Mouse (Mus musculus) limb, embryonic 12.5 days (tissue): Measurements from ENCODE around the gene Irak2. TPM values are rescaled to one million over a fixed set of nuclear protein-coding genes. Genes with fewer than 3 reads are reported as not detected.
A peak's percentile ranks its signal among the peaks of the same experiment; 100 is the strongest.

Experiments
- ATAC-seq: fragments of 200-750 bp; cut with Nextera tagmentation; 2 replicates; pipeline ENCODE4 v1.8.0; 2017; ENCODE audit warnings: low read depth, moderate TSS enrichment; ENCODE audit not compliant: insufficient number of reproducible peaks, insufficient read depth, low FRiP score, low TSS enrichment
- H3K27ac ChIP-seq: fragments of 300-500 bp; sonication (generic); 2 replicates; pipeline ENCODE4 v1.5.1; 2016; ENCODE audit warnings: mild to moderate bottlenecking, moderate library complexity
- H3K27me3 ChIP-seq: fragments of 300-500 bp; sonication (generic); 2 replicates; pipeline ENCODE4 v1.6.1; 2016; ENCODE audit warnings: mild to moderate bottlenecking, moderate library complexity
- H3K36me3 ChIP-seq: fragments of 300-500 bp; sonication (generic); 2 replicates; pipeline ENCODE4 v1.6.1; 2016; ENCODE audit warnings: mild to moderate bottlenecking, moderate library complexity
- H3K4me1 ChIP-seq: fragments of 300-500 bp; sonication (generic); replicated peaks from 2 replicates; pipeline ENCODE4 v1.6.1; 2016
- H3K4me2 ChIP-seq: fragments of 300-500 bp; sonication (generic); 2 replicates; pipeline ENCODE4 v1.6.1; 2016; ENCODE audit warnings: mild to moderate bottlenecking, moderate library complexity
- H3K4me3 ChIP-seq: fragments of 300-500 bp; sonication (generic); replicated peaks from 2 replicates; pipeline ENCODE4 v1.5.1; 2016; ENCODE audit warnings: mild to moderate bottlenecking
- H3K9ac ChIP-seq: fragments of 300-500 bp; sonication (generic); replicated peaks from 2 replicates; pipeline ENCODE4 v1.6.1; 2016; ENCODE audit warnings: mild to moderate bottlenecking, moderate library complexity
- H3K9me3 ChIP-seq: fragments of 300-500 bp; sonication (generic); 2 replicates; pipeline ENCODE4 v1.6.1; 2016; ENCODE audit warnings: mild to moderate bottlenecking, moderate library complexity
- WGBS: fragments of 180-500 bp; shearing (Covaris S2); methylation state at CpG from one replicate; pipeline ENCODE4 v1.1.7; 2016; 5-methylcytosine and 5-hydroxymethylcytosine counted together
- polyA plus RNA-seq: library from polyadenylated mRNA; unstranded; fragments of >200 nt; fragmentation: Nextera tagmentation; extraction: Ambion mirVana; gene quantifications from 2 replicates; pipeline ENCODE4 v1.2.1, GENCODE M21; 2016

Gene Irak2
- polyA plus RNA-seq, 1 experiment from 2014 or later = 4.1 TPM

GRCm38 (mm10) chr6:113609293-113609692, 29.0 kb upstream of the Irak2 start:
- Histone ChIP-seq H3K4me3 (no peak overlapping the region), H3K27ac (no peak overlapping the region), H3K36me3 (peaks cover 54% of the 10 kb centered on the region), H3K4me2 (no peak overlapping the region), H3K4me1 (peaks cover 14% of the 10 kb centered on the region), H3K27me3 (no peaks in the 10 kb centered on the region), H3K9ac (no peak overlapping the region), H3K9me3 (no peaks in the 10 kb centered on the region)
- 96% methylated on average over 7 of the region's 7 CpGs for WGBS
- ATAC-seq = no peak

- peaks cover 79% of the 10 kb centered on the region for H3K36me3 ChIP-seq
- H3K9me3 ChIP-seq = no peaks in the 10 kb centered on the region
- no peak overlapping the region for H3K9ac ChIP-seq
- WGBS = 91% methylated on average over 8 of the region's 8 CpGs
- no peak overlapping the region for H3K4me3 ChIP-seq
- no peak overlapping the region for H3K27ac ChIP-seq
- H3K4me2 ChIP-seq = no peak overlapping the region
- no peaks in the 10 kb centered on the region for H3K27me3 ChIP-seq
- no peak for ATAC-seq
- no peaks in the 10 kb centered on the region for H3K4me1 ChIP-seq
These were observed 25.9 kb upstream of the Irak2 start for GRCm38 (mm10) chr6:113612258-113612969.

- no peak overlapping the region for H3K4me2 ChIP-seq
- H3K27me3 ChIP-seq = no peaks in the 10 kb centered on the region
- H3K4me1 ChIP-seq = no peaks in the 10 kb centered on the region
- no peak overlapping the region for H3K4me3 ChIP-seq
- peaks cover 85% of the 10 kb centered on the region for H3K36me3 ChIP-seq
- H3K27ac ChIP-seq = no peak overlapping the region
- ATAC-seq = no peak
- H3K9me3 ChIP-seq = no peaks in the 10 kb centered on the region
- no peak overlapping the region for H3K9ac ChIP-seq
- WGBS = 98% methylated on average over 7 of the region's 7 CpGs
These were observed 24.1 kb upstream of the Irak2 start for GRCm38 (mm10) chr6:113614152-113614551.

GRCm38 (mm10) chr6:113614997-113615396, 23.3 kb upstream of the Irak2 start:
- Histone ChIP-seq H3K4me1 (no peaks in the 10 kb centered on the region), H3K27ac (no peak overlapping the region), H3K36me3 (peaks cover 85% of the 10 kb centered on the region), H3K9ac (no peak overlapping the region), H3K4me2 (no peak overlapping the region), H3K27me3 (no peaks in the 10 kb centered on the region), H3K9me3 (no peaks in the 10 kb centered on the region), H3K4me3 (no peak overlapping the region)
- 92% methylated on average over 8 of the region's 8 CpGs for WGBS
- ATAC-seq = no peak

- Histone ChIP-seq H3K4me3 (no peak overlapping the region), H3K9me3 (no peaks in the 10 kb centered on the region), H3K27me3 (no peaks in the 10 kb centered on the region), H3K27ac (no peak overlapping the region), H3K4me2 (no peak overlapping the region), H3K36me3 (peaks cover 82% of the 10 kb centered on the region), H3K4me1 (no peaks in the 10 kb centered on the region), H3K9ac (no peak overlapping the region)
- no peak for ATAC-seq
- 94% methylated on average over 4 of the region's 4 CpGs for WGBS
These were observed 22.8 kb upstream of the Irak2 start for GRCm38 (mm10) chr6:113615489-113615888.

GRCm38 (mm10) chr6:113623386-113623785, 14.9 kb upstream of the Irak2 start:
- ATAC-seq = no peak

GRCm38 (mm10) chr6:113623941-113624751, 14.1 kb upstream of the Irak2 start, which contains the start of gene Vhl:
Gene Vhl (plus strand): TSS chr6:113623959.
- H3K36me3 ChIP-seq = peaks cover 21% of the 10 kb centered on the region
- H3K9ac ChIP-seq = peak within 1 kb of the TSS; percentile 87
- peak; percentile 76 for ATAC-seq
- peak within 1 kb of the TSS; percentile 73 for H3K4me2 ChIP-seq
- peaks cover 16% of the 10 kb centered on the region for H3K4me1 ChIP-seq
- no peaks in the 10 kb centered on the region for H3K9me3 ChIP-seq
- H3K4me3 ChIP-seq = peak within 1 kb of the TSS; percentile 69
- H3K27ac ChIP-seq = peak within 1 kb of the TSS; percentile 91
- WGBS = under 1% methylated on average over 74 of the region's 76 CpGs
- no peaks in the 10 kb centered on the region for H3K27me3 ChIP-seq

More at GRCm38 (mm10) chr6:113623386-113623785, 14.9 kb upstream of the Irak2 start:
- H3K36me3 ChIP-seq = peaks cover 22% of the 10 kb centered on the region
- H3K9ac ChIP-seq = no peak overlapping the region
- no peak overlapping the region for H3K27ac ChIP-seq
- H3K4me2 ChIP-seq = peak overlapping the region; percentile 73; the same call in 1 of the 2 replicates
- no peaks in the 10 kb centered on the region for H3K9me3 ChIP-seq
- H3K4me3 ChIP-seq = peak overlapping the region; percentile 69
- peaks cover 16% of the 10 kb centered on the region for H3K4me1 ChIP-seq
- 75% methylated on average over 5 of the region's 5 CpGs for WGBS
- no peaks in the 10 kb centered on the region for H3K27me3 ChIP-seq

GRCm38 (mm10) chr6:113624989-113625770, 13.1 kb upstream of the Irak2 start:
- Histone ChIP-seq H3K4me3 (peak overlapping the region; percentile 69), H3K4me2 (peak overlapping the region; percentile 73), H3K9ac (peak overlapping the region; percentile 87), H3K27ac (peak overlapping the region; percentile 91; the same call in 1 of the 2 replicates), H3K9me3 (no peaks in the 10 kb centered on the region), H3K36me3 (peaks cover 31% of the 10 kb centered on the region), H3K27me3 (no peaks in the 10 kb centered on the region), H3K4me1 (peaks cover 16% of the 10 kb centered on the region)
- WGBS = 54% methylated on average over 5 of the region's 5 CpGs
- ATAC-seq = no peak

- H3K4me1 ChIP-seq = peaks cover 9% of the 10 kb centered on the region
- H3K27me3 ChIP-seq = no peaks in the 10 kb centered on the region
- no peak overlapping the region for H3K4me2 ChIP-seq
- no peak for ATAC-seq
- no peak overlapping the region for H3K9ac ChIP-seq
- WGBS = 85% methylated on average over 5 of the region's 5 CpGs
- H3K4me3 ChIP-seq = no peak overlapping the region
- H3K36me3 ChIP-seq = peaks cover 72% of the 10 kb centered on the region
- H3K27ac ChIP-seq = no peak overlapping the region
- no peaks in the 10 kb centered on the region for H3K9me3 ChIP-seq
These were observed 7.9 kb upstream of the Irak2 start for GRCm38 (mm10) chr6:113630322-113630721.

- Histone ChIP-seq H3K27me3 (no peaks in the 10 kb centered on the region), H3K9ac (no peak overlapping the region), H3K27ac (no peak overlapping the region), H3K4me3 (no peak overlapping the region), H3K4me2 (no peak overlapping the region), H3K36me3 (peaks cover 61% of the 10 kb centered on the region), H3K9me3 (no peaks in the 10 kb centered on the region), H3K4me1 (no peaks in the 10 kb centered on the region)
- 96% methylated on average over 4 of the region's 4 CpGs for WGBS
- ATAC-seq = no peak
These were observed 5.4 kb upstream of the Irak2 start for GRCm38 (mm10) chr6:113632863-113633262.

- no peak overlapping the region for H3K4me2 ChIP-seq
- ATAC-seq = no peak
- H3K9me3 ChIP-seq = no peaks in the 10 kb centered on the region
- H3K27ac ChIP-seq = no peak overlapping the region
- no peaks in the 10 kb centered on the region for H3K4me1 ChIP-seq
- H3K36me3 ChIP-seq = peaks cover 3% of the 10 kb centered on the region; the same call in 1 of the 2 replicates
- no peak overlapping the region for H3K4me3 ChIP-seq
- 89% methylated on average over 4 of the region's 4 CpGs for WGBS
- no peak overlapping the region for H3K9ac ChIP-seq
- H3K27me3 ChIP-seq = no peaks in the 10 kb centered on the region
These were observed 934 bp downstream of the Irak2 start for GRCm38 (mm10) chr6:113639201-113639600.
